Mouse (Mus musculus) lung, postnatal 10 days (tissue): Measurements from ENCODE around the gene Lmln.
"Not testable (repeated sequence)": the region's sequence is repeated elsewhere in the genome, so short reads cannot be mapped to it uniquely, and the experiment has no call there.

ENCODE experiments used
- DNase-seq: peaks from one replicate; pipeline ENCODE4 v3.0.0; 2021

Lmln gene

GRCm38 (mm10) chr16:33062024-33062681 is at the start of gene Lmln:
Gene Lmln, plus strand, starts transcription at chr16:33062521.
- peak; percentile 93 for DNase-seq

GRCm38 (mm10) chr16:33013801-33014200 is 48.5 kb upstream of the Lmln start:
- no peak for DNase-seq

GRCm38 (mm10) chr16:33014921-33015320 is 47.4 kb upstream of the Lmln start:
- no peak for DNase-seq

GRCm38 (mm10) chr16:33015396-33015907 is 46.9 kb upstream of the Lmln start:
- DNase-seq, result no peak

GRCm38 (mm10) chr16:33015986-33016385 is 46.3 kb upstream of the Lmln start:
- DNase-seq, result no peak

GRCm38 (mm10) chr16:33017677-33018349 is 44.5 kb upstream of the Lmln start:
- no peak for DNase-seq

- DNase-seq, result no peak
These were observed 43.1 kb upstream of the Lmln start for GRCm38 (mm10) chr16:33019117-33019770.

- peak; percentile 68 for DNase-seq
These were observed 40.9 kb upstream of the Lmln start for GRCm38 (mm10) chr16:33021381-33021780.

- DNase-seq, result peak; percentile 92
These were observed 38.6 kb upstream of the Lmln start for GRCm38 (mm10) chr16:33023750-33024149.

GRCm38 (mm10) chr16:33024456-33025104 is 37.7 kb upstream of the Lmln start:
- DNase-seq, result peak; percentile 12

GRCm38 (mm10) chr16:33026357-33026756 is 36.0 kb upstream of the Lmln start:
- DNase-seq, result no peak

GRCm38 (mm10) chr16:33036006-33036405 is 26.3 kb upstream of the Lmln start:
- DNase-seq, result peak; percentile 37

GRCm38 (mm10) chr16:33042682-33043081 is 19.6 kb upstream of the Lmln start:
- DNase-seq, result no peak

GRCm38 (mm10) chr16:33043268-33043667 is 19.1 kb upstream of the Lmln start:
- DNase-seq, result no peak

GRCm38 (mm10) chr16:33048004-33048403 is 14.3 kb upstream of the Lmln start:
- no peak for DNase-seq

- no peak for DNase-seq
These were observed 13.6 kb upstream of the Lmln start for GRCm38 (mm10) chr16:33048686-33049085.

- no peak for DNase-seq
These were observed 12.5 kb upstream of the Lmln start for GRCm38 (mm10) chr16:33049809-33050208.

GRCm38 (mm10) chr16:33053141-33053540 is 9.2 kb upstream of the Lmln start:
- DNase-seq, result no peak

- not testable (repeated sequence) for DNase-seq
These were observed 7.4 kb upstream of the Lmln start for GRCm38 (mm10) chr16:33054927-33055326.

- no peak for DNase-seq
These were observed 6.7 kb upstream of the Lmln start for GRCm38 (mm10) chr16:33055655-33056054.

- peak; percentile 92 for DNase-seq
These were observed 6.1 kb upstream of the Lmln start, which contains the start of the genes Iqcg and Rpl35a for GRCm38 (mm10) chr16:33056095-33056785. Gene Iqcg, minus strand, starts transcription at chr16:33056218. Gene Rpl35a, plus strand, starts transcription at chr16:33056453.

- DNase-seq, result peak; percentile 45
These were observed 5.5 kb upstream of the Lmln start for GRCm38 (mm10) chr16:33056786-33057185.
